Mouse (Mus musculus): ENCODE data around the gene Hdac5. TPM values are rescaled to one million over a fixed set of nuclear protein-coding genes. Genes with fewer than 3 reads are reported as not detected.
A peak's percentile ranks its signal among the peaks of the same experiment; 100 is the strongest.

The Hdac5 gene
- total and polyA plus RNA-seq, 3 experiments = 9.1 to 29.3 TPM; not detected in 1

DNA sequence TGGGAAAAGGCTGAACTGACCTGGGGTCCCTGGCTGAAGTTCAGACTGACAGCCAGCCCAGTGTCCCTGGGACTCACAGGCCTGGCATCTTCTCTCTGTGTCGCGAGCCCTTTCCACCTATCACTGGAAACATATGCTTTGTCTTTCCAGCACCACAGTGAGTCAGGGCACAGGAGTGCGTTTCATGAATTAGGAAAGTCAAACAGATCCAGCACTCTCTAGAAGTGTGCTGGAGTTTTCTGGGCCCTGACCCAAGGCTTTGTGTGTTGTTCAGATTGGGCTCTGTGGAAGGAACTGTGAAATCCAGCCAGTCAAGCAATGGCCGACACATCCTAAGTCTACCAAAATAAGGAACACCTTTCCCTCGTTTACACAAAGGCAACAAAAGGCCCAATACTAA is 4.7 kb downstream of the Hdac5 start:
- H3K27me3 ChIP-seq (ENCODE audit: control insufficient read depth in 1 of 2, insufficient read depth in 2 of 2, low read length in 2 of 2) = no peaks in the 10 kb centered on the region
- no peak overlapping the region for H3K4me3 ChIP-seq (ENCODE audit: control insufficient read depth in 1 of 2, insufficient read depth in 1 of 2, low read depth in 2 of 2, low read length in 2 of 2)
- peaks cover 23 to 50% of the 10 kb centered on the region in 2 experiments for H3K4me1 ChIP-seq (ENCODE audit: control insufficient read depth in 1 of 2, insufficient read depth in 2 of 2, low read length in 2 of 2)

DNA sequence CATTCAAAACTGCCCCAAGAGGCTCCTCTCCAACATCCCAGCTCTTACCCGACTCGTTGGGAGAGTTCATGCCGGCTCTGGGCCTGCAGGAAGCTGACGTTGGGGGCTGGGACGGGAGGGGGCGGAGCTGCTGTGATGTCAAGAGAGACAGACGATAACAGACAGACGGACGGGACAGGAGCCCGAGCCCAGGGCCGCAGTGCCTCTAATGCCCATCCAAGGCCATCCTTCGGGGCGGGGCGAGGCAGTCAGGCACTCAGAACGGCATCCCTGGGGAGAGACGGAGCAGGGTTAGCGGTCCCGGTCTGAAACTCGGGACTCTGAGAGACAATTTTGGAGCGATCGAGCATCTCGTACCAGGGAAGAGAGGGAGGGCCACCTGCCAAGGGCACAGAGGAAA is 5.3 kb downstream of the Hdac5 start:
- H3K4me3 ChIP-seq (ENCODE audit: control insufficient read depth in 1 of 2, insufficient read depth in 1 of 2, low read depth in 2 of 2, low read length in 2 of 2) = no peak overlapping the region
- no peak overlapping the region for H3K9ac ChIP-seq (ENCODE audit: control insufficient read depth, low read depth, low read length, poor library complexity, severe bottlenecking)
- no peaks in the 10 kb centered on the region for H3K27me3 ChIP-seq (ENCODE audit: control insufficient read depth in 1 of 2, insufficient read depth in 2 of 2, low read length in 2 of 2)
- no peak for DNase-seq (ENCODE audit: low read depth, low spot score)
- peaks cover 26 to 55% of the 10 kb centered on the region in 2 experiments for H3K4me1 ChIP-seq (ENCODE audit: control insufficient read depth in 1 of 2, insufficient read depth in 2 of 2, low read length in 2 of 2)
- TF ChIP-seq MYC (IDR thresholded peaks at IDR 0.05; ENCODE audit: low read depth, low read length) (no peak), ZNF384 (IDR thresholded peaks at IDR 0.05; ENCODE audit: low read depth, low read length) (no peak), ZKSCAN1 (IDR thresholded peaks at IDR 0.05; ENCODE audit: low read depth, low read length) (no peak), E2F4 (IDR thresholded peaks at IDR 0.05; ENCODE audit: borderline replicate concordance, low read depth, low read length) (no peak)
- no peaks in the 10 kb centered on the region for H3K9me3 ChIP-seq (replicated peaks; ENCODE audit: insufficient read depth, low read length)
- H3K79me2 ChIP-seq (ENCODE audit: control insufficient read depth, insufficient read depth, low read length, poor library complexity) = no peaks in the 10 kb centered on the region; the same call in 1 of the 2 replicates
- H3K36me3 ChIP-seq (ENCODE audit: control insufficient read depth in 1 of 2, insufficient read depth in 2 of 2, low read length in 2 of 2) = peaks cover 0 to 25% of the 10 kb centered on the region in 2 experiments; a peak in 2 of 4 replicates
- no peak overlapping the region for H3K27ac ChIP-seq (ENCODE audit: control insufficient read depth, low read depth, low read length)

More for the DNA sequence above, 4.7 kb downstream of the Hdac5 start:
- peaks cover 0 to 20% of the 10 kb centered on the region in 2 experiments; a peak in 2 of 4 replicates for H3K36me3 ChIP-seq (ENCODE audit: control insufficient read depth in 1 of 2, insufficient read depth in 2 of 2, low read length in 2 of 2)
- H3K9me3 ChIP-seq (replicated peaks; ENCODE audit: insufficient read depth, low read length) = no peaks in the 10 kb centered on the region
- no peak overlapping the region for H3K27ac ChIP-seq (ENCODE audit: control insufficient read depth, low read depth, low read length)
- DNase-seq (ENCODE audit: low read depth, low spot score) = no peak
- no peaks in the 10 kb centered on the region; the same call in 1 of the 2 replicates for H3K79me2 ChIP-seq (ENCODE audit: control insufficient read depth, insufficient read depth, low read length, poor library complexity)
- TF ChIP-seq EP300 (IDR thresholded peaks at IDR 0.05; ENCODE audit: low read depth in 1 of 2, low read length in 2 of 2) = no peak
- TF ChIP-seq POLR2AphosphoS5 (IDR thresholded peaks at IDR 0.05; ENCODE audit: borderline replicate concordance, low read depth, low read length) = no peak
- no peak for TF ChIP-seq MAX (IDR thresholded peaks at IDR 0.05; ENCODE audit: low read length)
- TF ChIP-seq HCFC1 (IDR thresholded peaks at IDR 0.05; ENCODE audit: low read depth, low read length) = no peak
- no peak for TF ChIP-seq CHD2 (IDR thresholded peaks at IDR 0.05; ENCODE audit: low read length)
- TF ChIP-seq TBP (IDR thresholded peaks at IDR 0.05; ENCODE audit: low read depth, low read length) = no peak
- TF ChIP-seq MEF2A (IDR thresholded peaks at IDR 0.05; ENCODE audit: extremely low read depth, insufficient replicate concordance, low read depth, low read length, poor library complexity, severe bottlenecking) = no peak
- TF ChIP-seq MAFK (IDR thresholded peaks at IDR 0.05; ENCODE audit: borderline replicate concordance, low read depth, low read length) = no peak
- TF ChIP-seq ZNF384 (IDR thresholded peaks at IDR 0.05; ENCODE audit: low read depth, low read length) = no peak
- no peak overlapping the region for H3K9ac ChIP-seq (ENCODE audit: control insufficient read depth, low read depth, low read length, poor library complexity, severe bottlenecking)

DNA sequence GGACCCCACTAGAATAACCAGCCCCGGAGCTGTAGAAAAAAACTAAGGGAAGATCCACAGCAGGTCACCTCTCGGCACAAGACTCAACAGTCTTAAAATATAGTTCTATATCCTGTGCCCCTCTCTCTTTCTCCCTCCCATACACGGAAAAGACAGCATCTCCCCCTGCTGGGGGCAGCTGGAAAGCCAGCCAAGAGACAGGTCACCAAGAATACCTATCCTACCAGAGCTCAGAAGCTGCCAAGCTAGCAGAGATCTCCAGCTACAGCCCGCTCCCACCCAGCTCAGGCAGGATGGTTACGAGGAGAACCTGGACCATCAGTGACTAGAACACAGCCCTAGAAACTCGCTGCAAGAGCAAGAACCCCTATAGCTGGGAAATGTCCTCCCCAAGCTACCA is 6.8 kb downstream of the Hdac5 start:
- H3K4me1 ChIP-seq (ENCODE audit: control insufficient read depth in 1 of 2, insufficient read depth in 2 of 2, low read length in 2 of 2) = peaks cover 27 to 54% of the 10 kb centered on the region in 2 experiments
- no peak overlapping the region for H3K4me3 ChIP-seq (ENCODE audit: control insufficient read depth in 1 of 2, insufficient read depth in 1 of 2, low read depth in 2 of 2, low read length in 2 of 2)
- no peaks in the 10 kb centered on the region for H3K79me2 ChIP-seq (ENCODE audit: control insufficient read depth, insufficient read depth, low read length, poor library complexity)
- H3K27me3 ChIP-seq (ENCODE audit: control insufficient read depth in 1 of 2, insufficient read depth in 2 of 2, low read length in 2 of 2) = no peaks in the 10 kb centered on the region
- H3K9me3 ChIP-seq (replicated peaks; ENCODE audit: insufficient read depth, low read length) = no peaks in the 10 kb centered on the region
- H3K36me3 ChIP-seq (ENCODE audit: control insufficient read depth in 1 of 2, insufficient read depth in 2 of 2, low read length in 2 of 2) = peaks cover 0 to 34% of the 10 kb centered on the region in 2 experiments; a peak in 2 of 4 replicates
- no peak overlapping the region for H3K9ac ChIP-seq (ENCODE audit: control insufficient read depth, low read depth, low read length, poor library complexity, severe bottlenecking)
- H3K27ac ChIP-seq (ENCODE audit: control insufficient read depth, low read depth, low read length) = no peak overlapping the region
- peak; percentile 83 for DNase-seq (ENCODE audit: low read depth, low spot score)
- TF ChIP-seq ELF1 (IDR thresholded peaks at IDR 0.05; ENCODE audit: low read depth, low read length) = 0 out of 2 replicates have a peak, but pooled peaks have one; percentile 6
- TF ChIP-seq MAZ (IDR thresholded peaks at IDR 0.05; ENCODE audit: low read depth, low read length) = peak; percentile 87
- TF ChIP-seq CTCF (IDR thresholded peaks at IDR 0.05 in 2 of 3, conservative IDR thresholded peaks at IDR 0.05 in 1 of 3; ENCODE audit: control insufficient read depth in 1 of 3, insufficient read depth in 1 of 3, low read depth in 2 of 3, low read length in 3 of 3, poor library complexity in 1 of 3, severe bottlenecking in 1 of 3) = peak; percentile 74 to 85 (median 84)
- peak; percentile 81 for TF ChIP-seq SMC3 (IDR thresholded peaks at IDR 0.05; ENCODE audit: low read depth, low read length)
- peak; percentile 82 for TF ChIP-seq RAD21 (IDR thresholded peaks at IDR 0.05; ENCODE audit: low read depth, low read length)
- 0 out of 2 replicates have a peak, but pooled peaks have one; percentile 20 for TF ChIP-seq HCFC1 (IDR thresholded peaks at IDR 0.05; ENCODE audit: low read depth, low read length)
- TF ChIP-seq ZC3H11A (IDR thresholded peaks at IDR 0.05; ENCODE audit: low read depth, low read length) = peak; percentile 65
- TF ChIP-seq MXI1 (IDR thresholded peaks at IDR 0.05; ENCODE audit: low read depth, low read length) = no peak
- no peak for TF ChIP-seq MYB (IDR thresholded peaks at IDR 0.05; ENCODE audit: low read depth, low read length)
- TF ChIP-seq USF1 (IDR thresholded peaks at IDR 0.05; ENCODE audit: low read depth, low read length) = no peak
